Mouse (Mus musculus): ENCODE data around the gene Cox19.

The Cox19 gene

GRCm38 (mm10) chr5:139326111-139326696 lies 25.0 kb downstream of the Cox19 start:
- DNase-seq, result no peak

GRCm38 (mm10) chr5:139325395-139325966 lies 25.7 kb downstream of the Cox19 start, which contains the start of gene Adap1:
Gene Adap1, minus strand, starts transcription at chr5:139325622.
- DNase-seq, result peak; percentile 53

- peak; percentile 66 for DNase-seq
These were observed 26.4 kb downstream of the Cox19 start for GRCm38 (mm10) chr5:139324691-139325394.

GRCm38 (mm10) chr5:139324045-139324491 lies 27.1 kb downstream of the Cox19 start:
- DNase-seq, result peak; percentile 26

GRCm38 (mm10) chr5:139323260-139323924 lies 27.8 kb downstream of the Cox19 start:
- peak; percentile 33 for DNase-seq

DNA sequence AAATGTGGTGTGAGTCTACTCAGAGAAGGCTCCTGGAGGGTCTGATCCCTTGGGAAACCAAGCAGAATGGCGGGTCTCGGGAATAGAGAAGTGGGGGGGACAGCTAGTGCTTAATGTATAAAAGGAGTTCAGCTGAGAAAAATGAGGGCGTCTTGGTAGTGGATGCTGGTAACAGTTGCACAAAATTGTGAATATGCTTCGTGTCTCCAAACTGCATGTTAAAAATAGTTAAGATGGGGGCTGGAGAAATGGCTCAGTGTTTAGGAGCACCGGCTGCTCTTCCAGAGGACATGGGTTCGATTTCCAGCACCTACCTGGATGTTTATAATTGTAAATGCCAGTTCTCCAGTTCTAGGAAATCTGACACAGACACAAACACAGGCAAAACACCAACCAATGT lies 29.9 kb downstream of the Cox19 start:
- no peak for DNase-seq

GRCm38 (mm10) chr5:139320424-139320823 lies 30.8 kb downstream of the Cox19 start:
- no peak for DNase-seq

- no peak for DNase-seq
These were observed 33.3 kb downstream of the Cox19 start for GRCm38 (mm10) chr5:139317751-139318504.

DNA sequence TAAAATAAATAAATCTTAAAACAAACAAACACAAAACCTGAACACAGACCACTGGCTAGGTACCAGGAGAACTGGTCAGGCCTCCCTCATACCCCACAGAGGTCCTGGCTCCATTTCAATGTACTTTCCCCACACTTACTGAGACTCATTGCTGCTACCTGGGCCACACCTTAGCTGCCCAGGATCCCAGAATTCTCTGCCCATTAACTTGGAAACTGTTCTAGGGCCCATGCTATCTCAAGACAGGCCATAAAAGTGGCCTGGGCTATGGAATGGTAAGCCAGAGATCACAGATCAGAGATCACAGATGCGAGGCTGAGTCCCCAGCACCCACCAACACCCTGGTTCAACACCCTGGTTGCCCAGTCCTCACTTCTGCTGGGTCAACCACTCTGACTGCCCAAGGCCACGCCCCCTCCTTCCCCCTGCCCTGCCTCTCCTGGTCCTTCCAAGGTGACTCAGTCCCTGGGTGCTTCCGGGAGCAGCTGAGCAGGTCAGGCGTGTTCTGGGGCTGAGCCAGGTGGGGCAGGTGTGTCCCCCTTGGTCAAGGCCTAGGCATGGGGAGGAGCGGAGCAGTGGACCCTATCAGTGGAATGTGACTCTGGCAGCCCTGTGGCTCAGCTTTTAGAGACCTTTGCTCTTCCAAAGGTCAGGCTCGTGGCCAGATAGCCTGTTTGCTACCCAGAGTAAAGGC lies 34.1 kb downstream of the Cox19 start:
- peak; percentile 59 for DNase-seq

DNA sequence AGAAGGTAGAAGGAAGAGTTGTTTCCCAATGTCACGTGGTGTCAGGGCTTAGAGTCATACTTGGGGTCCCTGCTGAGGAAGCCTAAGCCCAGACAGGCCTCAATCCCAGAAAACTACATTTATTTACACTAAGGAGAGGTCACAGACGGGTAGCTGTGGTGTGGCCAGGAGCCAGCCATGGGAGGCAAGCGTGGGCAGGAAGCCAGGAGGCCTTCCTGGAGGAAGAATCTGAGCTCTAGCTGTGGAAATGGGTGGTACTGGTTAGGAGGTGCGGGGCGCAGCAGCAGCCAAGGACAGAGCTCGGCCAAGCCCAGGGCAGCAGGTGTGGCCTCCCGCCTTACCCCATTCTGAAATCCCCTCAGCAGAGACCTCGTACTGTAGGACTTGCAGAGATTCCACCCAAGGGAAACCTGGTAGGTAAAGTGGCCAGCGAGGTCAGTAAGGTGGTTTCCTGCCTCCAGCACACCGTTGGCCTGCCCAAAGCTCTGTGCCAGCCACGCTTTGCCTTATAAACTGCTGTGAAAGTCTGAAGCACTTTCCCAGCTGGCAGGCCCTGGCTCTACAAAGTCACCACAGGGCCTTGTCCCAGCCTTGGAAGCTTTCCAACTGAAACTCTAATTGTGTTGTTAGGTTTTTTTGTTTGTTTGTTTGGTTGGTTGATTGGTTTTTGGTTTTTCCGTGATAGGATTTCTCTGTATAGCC lies 36.1 kb downstream of the Cox19 start:
- no peak for DNase-seq

GRCm38 (mm10) chr5:139313536-139313935 lies 37.7 kb downstream of the Cox19 start:
- no peak for DNase-seq

DNA sequence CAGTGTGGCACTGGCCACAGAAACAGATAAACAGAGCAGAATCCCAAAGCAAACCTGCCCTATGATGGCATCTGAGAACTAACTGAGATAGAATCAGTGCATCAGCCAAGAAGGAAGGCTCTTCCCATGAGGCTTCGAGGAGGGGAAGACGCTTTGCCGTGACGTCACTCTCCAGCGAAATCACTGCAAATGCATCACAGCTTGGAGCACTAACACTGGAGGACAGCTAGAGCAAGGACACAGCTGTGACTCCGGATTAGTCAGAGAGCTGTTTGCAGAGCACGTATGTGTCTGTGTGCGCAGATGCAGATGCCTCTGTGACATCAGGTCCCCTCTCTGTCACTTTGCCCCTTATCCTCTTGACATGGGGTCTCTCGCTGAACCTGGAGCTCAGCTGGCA lies 39.4 kb downstream of the Cox19 start:
- DNase-seq, result no peak

DNA sequence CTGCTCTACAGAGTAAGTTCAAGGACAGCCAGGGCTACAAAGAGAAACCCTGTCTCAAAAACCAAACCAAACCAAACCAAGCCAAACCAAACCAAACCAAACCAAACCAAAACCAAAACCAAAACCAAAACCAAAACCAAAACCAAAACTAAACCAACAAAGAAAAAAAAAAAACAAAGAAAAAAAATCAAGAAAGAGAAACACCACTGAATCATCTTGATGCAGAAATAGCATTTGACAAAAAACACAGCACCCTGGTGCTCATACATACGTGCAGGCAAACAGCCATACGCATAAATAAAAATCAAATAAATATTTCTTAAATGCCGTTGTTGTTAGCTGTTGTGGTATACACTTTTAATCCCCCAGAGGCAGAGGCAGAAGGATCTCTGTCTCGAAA lies 40.7 kb downstream of the Cox19 start:
- no peak for DNase-seq

DNA sequence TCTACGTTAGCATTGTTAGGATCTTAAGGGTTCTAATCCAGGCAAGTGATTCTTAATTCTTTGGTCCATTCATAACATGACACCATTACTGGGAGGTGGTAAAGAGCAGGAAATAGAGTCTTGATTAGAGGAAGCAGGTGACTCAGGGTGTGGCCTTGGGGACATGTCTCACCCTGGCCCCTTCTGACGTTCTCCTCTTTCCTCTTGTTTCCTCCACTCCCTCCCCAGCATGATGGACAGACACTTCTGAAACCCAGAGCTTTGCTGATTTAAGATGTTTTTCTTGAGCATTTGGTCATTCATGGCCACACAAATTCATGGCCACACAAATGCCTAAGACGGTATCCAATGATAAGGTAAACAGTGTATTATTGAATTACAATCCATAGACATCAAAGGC lies 41.3 kb downstream of the Cox19 start:
- DNase-seq, result no peak

GRCm38 (mm10) chr5:139303646-139304061 lies 47.6 kb downstream of the Cox19 start:
- no peak for DNase-seq

DNA sequence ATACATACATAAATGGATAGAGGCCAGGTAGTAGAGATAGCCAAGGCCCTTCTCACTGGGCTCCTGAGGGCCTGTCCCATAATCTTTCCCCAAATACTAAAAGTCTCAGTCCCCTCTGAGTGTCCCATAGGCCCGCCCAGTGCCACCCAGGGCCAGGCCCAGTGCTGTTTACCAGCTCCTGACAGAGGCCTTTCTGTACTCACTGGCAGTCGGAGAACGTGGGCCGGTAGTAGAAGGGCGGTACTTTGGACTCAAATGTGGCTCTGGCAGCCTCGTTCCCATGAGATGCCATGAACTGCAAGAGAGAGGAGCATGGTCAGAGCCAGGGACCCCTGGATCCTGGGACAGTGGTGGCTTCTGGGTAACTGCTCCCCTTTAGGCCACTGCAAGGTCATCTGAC lies 49.1 kb downstream of the Cox19 start:
- no peak for DNase-seq

DNA sequence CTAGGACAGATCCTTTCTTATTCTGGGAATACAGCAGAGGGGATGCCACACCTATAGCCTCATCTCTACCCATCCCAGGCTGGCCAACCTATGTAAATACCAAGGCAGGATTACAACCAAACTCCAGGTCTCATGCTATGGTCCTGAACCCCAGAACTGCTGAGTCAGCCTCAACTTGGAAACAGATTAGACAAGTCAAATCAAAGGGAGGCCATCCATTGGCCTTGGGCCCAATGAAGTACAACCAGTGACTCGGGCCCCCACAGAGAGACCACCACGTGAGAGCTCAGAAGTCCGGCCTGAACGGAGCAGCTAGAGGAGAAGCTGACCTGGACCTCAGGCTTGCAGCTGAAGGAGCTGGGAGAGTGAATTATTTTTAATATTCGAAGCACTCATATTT lies 53.5 kb downstream of the Cox19 start:
- no peak for DNase-seq

DNA sequence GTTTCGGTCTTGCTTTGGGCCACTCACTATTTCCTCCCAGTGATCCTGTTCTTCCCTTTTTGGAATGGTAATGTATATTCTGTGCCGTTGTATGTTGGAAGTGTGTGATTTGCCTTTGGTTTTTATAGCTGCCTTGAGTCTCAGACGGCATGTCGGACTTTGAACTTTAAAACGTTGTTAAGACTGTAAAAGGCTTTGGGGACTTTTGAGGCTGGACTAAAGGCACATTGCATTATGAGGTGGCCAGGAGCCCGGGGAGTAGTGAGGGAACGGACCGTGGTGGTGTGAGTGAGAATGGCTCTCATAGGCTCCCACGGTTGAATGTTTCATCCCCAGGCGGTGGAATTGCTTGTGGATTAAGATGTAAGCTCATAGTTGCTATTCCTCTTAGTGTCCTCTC lies 54.1 kb downstream of the Cox19 start:
- no peak for DNase-seq

DNA sequence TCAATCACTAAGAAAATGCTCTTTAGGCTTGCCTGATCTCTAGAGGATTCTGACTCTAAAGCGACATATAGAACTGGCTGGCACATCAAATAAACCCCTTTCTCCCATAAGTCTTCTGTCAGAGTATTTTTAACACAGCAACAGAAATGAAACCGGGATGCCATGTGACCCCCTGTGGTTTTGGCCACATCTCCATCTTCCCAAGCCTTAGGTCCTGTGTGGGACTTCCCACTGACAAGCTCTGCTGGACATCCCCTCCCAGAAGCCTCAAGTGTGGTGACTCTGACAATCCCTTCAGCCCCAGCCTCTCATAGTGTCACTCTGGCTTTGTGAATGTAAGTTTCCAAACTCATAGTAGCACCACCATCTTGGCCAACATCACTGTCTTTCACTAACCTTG lies 57.1 kb downstream of the Cox19 start:
- no peak for DNase-seq

- DNase-seq, result no peak
These were observed 59.2 kb downstream of the Cox19 start for GRCm38 (mm10) chr5:139291811-139292560.

Data from lung, postnatal 36 days (tissue).